Mouse (Mus musculus): ENCODE measurements around the gene Rpl15. TPM values are rescaled to one million over a fixed set of nuclear protein-coding genes. Genes with fewer than 3 reads are reported as not detected.
A peak's percentile ranks its signal among the peaks of the same experiment; 100 is the strongest.

Rpl15 gene
- total RNA-seq (2017): 1,684 and 2,567 TPM in 2 replicates

DNA sequence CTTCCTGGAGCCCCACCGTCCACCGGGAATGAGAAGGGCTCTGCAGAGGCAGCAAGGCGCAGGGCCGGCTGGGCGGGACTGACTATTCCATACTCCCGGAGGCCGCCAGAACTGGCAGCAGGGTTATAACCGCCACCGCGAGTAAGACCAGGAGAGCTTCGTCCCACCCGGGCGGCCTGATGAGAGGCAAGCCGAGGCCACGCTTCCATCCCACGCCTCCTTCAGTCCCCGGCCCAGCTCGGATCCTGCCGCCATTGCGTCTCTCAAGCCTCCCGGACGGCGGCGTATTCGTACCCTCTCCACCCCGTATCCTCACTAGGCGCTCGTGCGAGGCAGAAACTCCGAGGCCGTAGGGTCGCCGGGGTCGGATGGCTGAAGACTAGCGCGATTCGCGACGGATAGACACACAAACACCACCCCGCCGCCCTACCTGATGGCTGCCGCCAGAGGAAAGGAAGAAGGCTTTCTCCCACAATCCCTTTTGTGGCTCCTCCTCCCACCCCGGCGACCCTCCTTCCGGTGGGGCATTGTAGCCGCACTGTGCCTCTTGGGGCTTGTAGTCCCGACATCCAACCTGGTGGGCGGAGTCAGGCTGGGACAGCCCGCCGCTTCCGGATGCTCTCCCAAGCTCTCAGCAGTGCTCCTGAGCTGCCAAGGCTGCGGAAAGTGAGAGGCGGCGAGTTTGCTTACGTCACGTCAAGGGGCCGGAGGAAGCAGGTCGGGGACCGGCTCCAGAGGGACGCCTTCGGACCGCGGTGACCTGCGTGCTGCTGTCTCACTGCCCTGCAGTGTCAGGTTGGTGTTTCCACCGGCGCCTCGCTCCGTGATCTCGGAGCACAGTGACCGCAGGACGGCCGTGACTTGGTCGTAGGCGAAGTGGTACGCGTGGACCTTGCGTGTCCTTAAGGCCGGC lies at the start of gene Rpl15, which contains the start of gene Nkiras1:
Rpl15 (minus strand) TSS at position 863 of the 913 bp plus-strand sequence.
Nkiras1 (plus strand) TSS at position 608 of the 913 bp plus-strand sequence.
- peak; percentile 97 for ATAC-seq (replicated peaks in 1 of 2; ENCODE audit: insufficient read depth in 1 of 2, low FRiP score in 2 of 2, low TSS enrichment in 1 of 2, low read depth in 1 of 2, poor library complexity in 2 of 2, severe bottlenecking in 2 of 2)

DNA sequence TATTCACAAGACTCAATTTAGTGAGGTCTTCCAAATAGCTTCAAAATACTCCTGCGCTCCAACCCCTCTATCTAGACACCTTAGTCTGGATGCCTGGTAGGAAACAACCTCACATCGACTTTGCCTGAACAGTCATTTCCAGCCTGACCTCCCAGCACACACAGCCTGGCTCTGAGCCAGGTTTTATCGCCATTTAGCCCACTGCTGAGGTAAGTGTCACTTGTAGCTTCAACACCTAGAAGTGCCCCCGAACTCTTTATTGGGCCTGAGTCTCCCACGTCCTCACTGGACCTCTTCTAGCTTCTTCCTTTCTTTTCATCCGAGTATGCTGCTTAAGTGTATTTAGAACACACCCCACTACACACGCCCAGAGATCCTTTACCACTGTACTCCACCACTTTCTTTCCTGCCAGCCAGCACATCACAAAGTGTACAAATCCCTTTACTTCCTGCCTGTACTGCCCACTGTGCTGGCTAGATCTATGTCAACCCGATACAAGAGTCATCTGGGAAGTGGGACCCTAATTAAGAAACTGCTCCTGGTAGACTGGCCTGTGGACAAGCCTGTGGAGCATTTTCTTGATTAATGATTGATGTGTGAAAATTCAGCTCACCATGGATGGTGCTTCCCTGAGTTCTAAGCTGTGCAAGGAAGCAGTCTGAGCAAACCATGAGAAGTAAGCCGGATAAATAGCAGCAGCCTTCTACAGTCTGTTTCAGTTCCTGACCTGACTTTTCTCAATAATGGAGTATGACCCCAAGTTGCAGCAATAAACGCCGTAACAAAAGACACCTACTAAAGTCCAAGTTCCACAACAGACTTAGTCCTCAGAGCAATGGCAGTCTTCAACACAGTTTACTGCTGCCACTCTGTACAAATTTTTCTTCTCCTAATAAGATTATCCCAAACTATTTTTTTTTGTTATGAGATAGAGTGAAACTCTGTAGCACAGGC lies 46.5 kb upstream of the Rpl15 start:
- ATAC-seq (replicated peaks in 1 of 2; ENCODE audit: insufficient read depth in 1 of 2, low FRiP score in 2 of 2, low TSS enrichment in 1 of 2, low read depth in 1 of 2, poor library complexity in 2 of 2, severe bottlenecking in 2 of 2): peak in 1 of 2 experiments; percentile 29; a peak in 2 of 4 replicates

DNA sequence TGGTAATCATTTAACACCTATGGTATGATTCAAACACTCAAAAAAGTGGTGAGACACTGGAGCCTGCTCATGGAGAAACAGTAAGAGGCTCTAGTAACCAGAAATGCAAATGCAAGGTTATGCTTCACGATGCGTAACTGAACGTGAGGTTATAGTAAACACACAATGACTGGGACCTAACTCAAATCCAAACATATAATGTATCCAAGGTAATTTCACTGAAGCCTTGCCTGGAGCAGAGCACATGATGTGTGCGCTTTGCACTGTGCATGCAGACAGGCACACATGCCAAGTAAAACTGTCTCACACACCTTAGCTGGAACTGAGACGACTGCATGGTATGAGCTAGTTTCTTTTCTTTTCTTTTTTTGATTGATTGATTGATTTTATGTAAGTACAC lies 33.0 kb upstream of the Rpl15 start:
- no peak for ATAC-seq (replicated peaks in 1 of 2; ENCODE audit: insufficient read depth in 1 of 2, low FRiP score in 2 of 2, low TSS enrichment in 1 of 2, low read depth in 1 of 2, poor library complexity in 2 of 2, severe bottlenecking in 2 of 2)

DNA sequence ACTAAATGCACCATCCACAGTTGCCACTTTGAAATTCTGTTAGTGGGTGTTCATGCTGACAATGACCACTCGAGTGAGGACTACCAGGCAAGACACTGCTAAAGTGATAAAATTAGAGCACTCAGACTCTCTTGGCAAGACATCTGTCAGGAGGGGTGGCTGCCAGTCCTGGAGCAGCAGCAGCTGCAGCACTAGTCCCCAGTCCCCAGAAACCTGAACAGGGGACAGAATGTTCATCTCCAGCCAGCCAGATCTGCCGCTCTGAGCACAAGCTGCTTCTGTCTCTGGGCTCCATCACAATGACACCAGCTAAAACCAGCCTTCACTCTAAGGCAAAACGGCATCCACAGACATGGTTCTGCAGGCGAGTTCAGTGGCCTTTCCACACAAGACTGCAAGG lies 32.1 kb upstream of the Rpl15 start:
- ATAC-seq (replicated peaks in 1 of 2; ENCODE audit: insufficient read depth in 1 of 2, low FRiP score in 2 of 2, low TSS enrichment in 1 of 2, low read depth in 1 of 2, poor library complexity in 2 of 2, severe bottlenecking in 2 of 2): no peak

DNA sequence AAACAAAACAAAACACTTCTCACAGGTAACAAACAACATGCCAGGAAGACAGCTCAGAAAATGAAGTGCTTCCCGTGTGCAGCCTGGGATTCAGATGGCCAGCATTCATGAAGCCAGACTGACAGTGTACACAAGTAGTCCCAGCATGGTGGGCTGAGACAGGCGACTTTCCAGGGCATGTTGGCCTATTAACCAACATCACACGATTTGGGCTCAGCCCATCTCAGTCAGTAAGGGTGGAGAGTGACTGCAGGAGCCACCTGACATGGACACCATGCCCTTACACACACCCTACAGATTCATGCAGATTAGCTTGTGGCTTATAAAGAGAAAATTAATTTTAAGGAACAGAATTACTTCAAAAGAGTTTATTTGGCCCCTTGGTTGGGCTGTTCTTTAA lies 31.6 kb upstream of the Rpl15 start:
- no peak for ATAC-seq (replicated peaks in 1 of 2; ENCODE audit: insufficient read depth in 1 of 2, low FRiP score in 2 of 2, low TSS enrichment in 1 of 2, low read depth in 1 of 2, poor library complexity in 2 of 2, severe bottlenecking in 2 of 2)

DNA sequence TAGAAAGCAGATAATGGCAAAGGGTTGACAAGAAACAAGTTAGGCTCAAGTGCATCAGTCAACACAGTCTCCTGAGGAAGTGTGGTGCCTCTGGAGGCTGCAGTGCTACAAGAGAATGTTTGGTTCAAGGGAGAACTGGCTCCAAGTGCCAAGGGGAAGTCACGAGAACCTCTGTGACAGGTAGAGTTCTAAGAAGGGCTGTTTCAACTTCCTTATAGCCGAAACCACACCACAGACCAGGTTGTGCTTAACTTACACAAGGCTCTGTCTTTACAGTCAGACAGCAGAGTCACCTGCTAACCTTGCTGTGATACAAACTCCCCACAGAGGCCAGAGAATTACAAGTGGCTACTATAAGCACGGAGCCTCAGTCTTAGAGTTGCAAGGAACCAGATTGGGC lies 30.4 kb upstream of the Rpl15 start:
- ATAC-seq (replicated peaks in 1 of 2; ENCODE audit: insufficient read depth in 1 of 2, low FRiP score in 2 of 2, low TSS enrichment in 1 of 2, low read depth in 1 of 2, poor library complexity in 2 of 2, severe bottlenecking in 2 of 2): peak; percentile 97

DNA sequence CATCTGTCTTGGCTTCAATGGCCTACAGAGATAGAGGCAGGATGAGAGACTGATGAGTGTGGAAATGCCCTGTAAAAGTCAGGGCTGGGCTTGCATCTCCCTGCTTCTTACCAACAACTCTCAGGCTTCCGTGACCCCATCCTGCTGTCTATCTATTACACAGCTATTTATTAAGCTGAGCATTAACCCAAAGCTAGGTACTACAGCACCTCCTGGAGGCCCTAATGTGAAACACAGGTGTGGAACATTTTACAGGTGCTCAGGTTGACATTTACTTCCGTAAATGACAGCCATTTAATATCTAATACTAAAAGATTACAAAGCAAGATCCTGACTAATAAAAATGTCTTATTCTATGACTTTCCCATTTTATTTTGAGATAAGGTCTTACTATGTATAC lies 29.5 kb upstream of the Rpl15 start:
- ATAC-seq (replicated peaks in 1 of 2; ENCODE audit: insufficient read depth in 1 of 2, low FRiP score in 2 of 2, low TSS enrichment in 1 of 2, low read depth in 1 of 2, poor library complexity in 2 of 2, severe bottlenecking in 2 of 2): no peak

DNA sequence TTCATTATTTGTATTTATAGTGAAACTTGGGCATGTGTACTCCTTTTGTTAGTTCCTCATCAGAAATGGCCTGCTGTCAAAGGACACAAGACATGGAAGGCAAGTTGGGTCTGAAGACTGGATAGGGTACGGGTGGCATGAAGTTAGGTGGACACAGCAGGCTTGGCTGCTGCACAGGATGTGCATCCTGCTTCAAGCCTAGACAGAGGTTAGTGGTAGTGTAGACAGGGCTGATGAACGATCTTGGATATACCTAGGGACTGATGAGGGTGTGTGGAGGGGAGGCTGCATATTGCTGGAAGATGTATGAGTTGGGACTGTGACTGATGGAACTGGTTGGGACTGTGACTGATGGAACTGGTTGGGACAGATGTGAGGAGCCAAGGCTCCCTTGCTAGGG lies 27.7 kb upstream of the Rpl15 start:
- ATAC-seq (replicated peaks in 1 of 2; ENCODE audit: insufficient read depth in 1 of 2, low FRiP score in 2 of 2, low TSS enrichment in 1 of 2, low read depth in 1 of 2, poor library complexity in 2 of 2, severe bottlenecking in 2 of 2): no peak

DNA sequence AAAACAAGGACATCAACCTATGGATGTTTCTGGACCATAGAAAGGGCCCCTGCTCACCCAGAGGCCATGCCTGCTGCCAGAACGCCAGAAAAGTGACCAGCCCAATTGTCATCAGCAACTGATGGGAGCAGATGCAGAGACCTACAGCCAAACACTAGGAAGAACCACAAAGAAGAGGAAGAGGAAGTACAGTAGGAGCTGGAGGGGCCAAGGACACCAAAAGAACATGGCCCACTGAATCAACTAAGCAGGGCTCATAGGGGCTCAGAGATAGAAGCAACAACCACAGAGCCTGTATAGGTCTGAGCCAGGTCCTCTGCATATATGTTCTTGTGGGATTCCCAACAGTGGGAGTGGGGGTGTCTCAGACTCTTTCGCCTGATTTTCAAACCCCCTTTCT lies 26.2 kb upstream of the Rpl15 start:
- ATAC-seq (replicated peaks in 1 of 2; ENCODE audit: insufficient read depth in 1 of 2, low FRiP score in 2 of 2, low TSS enrichment in 1 of 2, low read depth in 1 of 2, poor library complexity in 2 of 2, severe bottlenecking in 2 of 2): 0 out of 4 replicates have a peak, but pooled peaks of 1 of the 2 experiments have one; percentile 18

DNA sequence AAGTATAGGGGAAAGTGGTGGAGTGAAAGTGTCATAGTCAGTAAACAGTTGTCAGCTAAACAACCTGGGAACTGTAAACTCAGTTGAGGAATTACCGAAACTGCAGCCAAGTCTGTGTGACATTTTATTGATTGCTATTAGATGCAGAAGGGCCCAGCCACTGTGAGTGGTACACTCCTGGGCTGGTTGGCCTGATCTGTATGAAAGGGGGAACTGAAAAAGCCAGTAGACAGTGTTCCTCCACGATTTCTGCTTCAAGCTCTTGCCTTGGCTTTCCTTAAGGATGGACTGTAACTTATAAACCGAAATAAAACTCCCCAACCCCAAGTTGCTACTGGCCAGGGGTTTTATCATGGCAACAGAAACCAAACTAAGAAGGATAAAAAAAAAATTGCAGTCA lies 21.4 kb upstream of the Rpl15 start:
- ATAC-seq (replicated peaks in 1 of 2; ENCODE audit: insufficient read depth in 1 of 2, low FRiP score in 2 of 2, low TSS enrichment in 1 of 2, low read depth in 1 of 2, poor library complexity in 2 of 2, severe bottlenecking in 2 of 2): no peak

DNA sequence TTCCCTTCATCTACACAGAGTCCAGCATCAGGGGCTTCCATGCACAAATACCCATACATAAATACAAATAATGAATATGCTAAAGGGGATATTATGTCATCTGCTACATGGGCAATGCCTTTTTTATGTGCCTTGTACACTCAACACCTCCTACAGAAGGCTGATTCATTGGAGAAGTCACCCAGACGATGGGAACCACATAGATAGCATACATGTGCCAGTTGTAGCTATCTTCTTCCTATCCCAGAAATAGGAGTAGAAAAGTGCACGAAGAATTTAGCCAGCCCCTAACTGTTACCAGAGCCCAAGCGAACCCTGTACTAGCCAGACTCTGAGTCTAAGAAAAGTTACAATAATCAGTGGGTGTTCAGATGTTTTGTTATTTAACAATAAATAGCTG lies 20.9 kb upstream of the Rpl15 start:
- no peak for ATAC-seq (replicated peaks in 1 of 2; ENCODE audit: insufficient read depth in 1 of 2, low FRiP score in 2 of 2, low TSS enrichment in 1 of 2, low read depth in 1 of 2, poor library complexity in 2 of 2, severe bottlenecking in 2 of 2)

DNA sequence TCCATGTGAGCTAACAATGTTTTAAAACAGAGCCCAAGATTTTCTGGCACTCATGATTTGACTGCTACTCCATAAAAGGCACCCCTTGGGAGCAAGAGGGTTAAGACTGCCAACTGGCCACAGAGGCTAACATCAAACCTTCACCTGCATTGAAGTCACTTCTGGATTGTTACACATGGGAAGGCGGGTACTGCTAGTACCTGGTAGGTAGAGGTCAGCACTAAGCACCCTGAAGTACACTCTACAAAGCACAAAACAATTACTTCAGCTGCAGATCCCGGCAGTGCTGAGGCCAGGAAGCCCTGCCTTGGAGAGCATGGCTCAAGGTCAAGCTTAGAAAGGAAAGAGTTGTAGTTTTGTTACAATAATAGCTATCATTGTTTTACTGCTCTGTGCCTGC lies 16.2 kb upstream of the Rpl15 start:
- no peak for ATAC-seq (replicated peaks in 1 of 2; ENCODE audit: insufficient read depth in 1 of 2, low FRiP score in 2 of 2, low TSS enrichment in 1 of 2, low read depth in 1 of 2, poor library complexity in 2 of 2, severe bottlenecking in 2 of 2)

DNA sequence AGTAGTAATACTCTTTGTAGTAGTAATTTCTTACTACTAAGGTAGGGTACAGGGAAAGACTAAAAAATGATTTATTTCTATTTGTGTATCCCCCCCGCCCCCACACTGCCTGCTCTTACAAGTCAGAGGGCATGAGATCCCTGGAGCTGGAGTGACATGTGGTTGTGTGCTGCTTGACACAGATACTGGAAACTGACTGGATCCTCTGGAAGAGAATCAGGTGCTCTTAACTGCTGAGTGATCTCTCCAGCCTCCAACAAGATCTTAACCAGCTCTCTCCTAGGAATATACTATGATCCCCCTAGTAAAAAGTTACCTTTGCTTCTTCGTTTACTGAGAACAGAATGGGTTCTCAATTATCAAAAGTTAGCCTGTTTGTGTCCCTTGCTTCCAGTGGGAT lies 15.2 kb upstream of the Rpl15 start:
- ATAC-seq (replicated peaks in 1 of 2; ENCODE audit: insufficient read depth in 1 of 2, low FRiP score in 2 of 2, low TSS enrichment in 1 of 2, low read depth in 1 of 2, poor library complexity in 2 of 2, severe bottlenecking in 2 of 2): no peak

DNA sequence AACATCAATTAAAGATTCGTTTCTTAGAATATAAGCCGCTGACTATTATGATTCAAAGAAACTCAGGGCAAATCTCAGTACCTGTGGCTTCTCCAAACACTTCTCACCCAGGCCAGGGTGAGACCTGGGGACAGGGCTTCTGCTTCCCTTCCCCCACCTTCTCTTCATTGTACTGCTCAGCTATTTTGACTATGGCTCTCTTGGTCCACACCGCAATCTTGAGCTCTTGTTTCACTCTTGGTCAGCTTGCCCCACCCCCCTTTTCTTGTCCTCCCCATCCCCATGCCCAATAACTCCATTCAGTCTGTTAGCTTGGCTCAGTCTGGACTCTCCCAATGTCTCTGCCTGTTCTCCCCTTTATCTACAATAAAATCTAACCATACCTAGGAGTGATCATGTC lies 14.3 kb upstream of the Rpl15 start:
- no peak for ATAC-seq (replicated peaks in 1 of 2; ENCODE audit: insufficient read depth in 1 of 2, low FRiP score in 2 of 2, low TSS enrichment in 1 of 2, low read depth in 1 of 2, poor library complexity in 2 of 2, severe bottlenecking in 2 of 2)

DNA sequence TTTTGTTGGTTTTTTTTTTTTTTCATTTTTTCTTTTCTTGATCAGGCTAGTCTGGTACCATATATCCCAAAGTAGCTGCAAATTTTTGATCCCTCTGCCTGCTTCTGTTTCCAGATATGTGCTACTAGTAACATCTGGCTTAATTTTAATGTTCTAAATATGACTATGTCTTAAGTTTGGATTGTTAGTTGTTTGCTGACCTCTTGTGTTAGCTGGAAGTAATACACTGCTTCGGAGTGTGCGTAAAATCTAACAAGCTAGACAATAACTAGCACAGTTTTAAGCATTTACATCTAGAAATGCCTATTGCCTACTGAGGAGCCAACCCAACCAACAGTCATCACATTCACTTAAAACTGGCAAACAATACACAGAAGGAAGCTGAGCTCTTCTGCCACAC lies 13.4 kb upstream of the Rpl15 start:
- peak; percentile 59 to 69; a peak in 3 of 4 replicates for ATAC-seq (replicated peaks in 1 of 2; ENCODE audit: insufficient read depth in 1 of 2, low FRiP score in 2 of 2, low TSS enrichment in 1 of 2, low read depth in 1 of 2, poor library complexity in 2 of 2, severe bottlenecking in 2 of 2)

DNA sequence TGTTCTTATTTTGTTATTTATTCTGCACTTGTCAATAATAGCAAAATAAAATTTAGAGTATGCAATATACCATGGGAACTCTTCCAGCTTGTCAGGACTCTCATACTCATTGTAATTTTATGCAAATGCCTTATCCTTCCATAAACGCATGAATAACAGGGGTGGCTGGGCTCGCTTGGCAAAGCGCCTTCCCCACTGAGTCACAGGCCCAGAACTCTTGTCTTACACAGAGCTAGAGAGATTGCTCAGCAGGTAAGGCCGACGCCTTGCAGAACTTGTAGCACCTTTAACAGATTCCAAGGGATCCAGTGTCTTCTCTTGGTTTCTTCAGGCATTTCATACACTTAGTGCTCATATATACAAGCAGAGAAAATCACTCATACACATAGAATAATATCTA lies 9.2 kb upstream of the Rpl15 start:
- ATAC-seq (replicated peaks in 1 of 2; ENCODE audit: insufficient read depth in 1 of 2, low FRiP score in 2 of 2, low TSS enrichment in 1 of 2, low read depth in 1 of 2, poor library complexity in 2 of 2, severe bottlenecking in 2 of 2): no peak

DNA sequence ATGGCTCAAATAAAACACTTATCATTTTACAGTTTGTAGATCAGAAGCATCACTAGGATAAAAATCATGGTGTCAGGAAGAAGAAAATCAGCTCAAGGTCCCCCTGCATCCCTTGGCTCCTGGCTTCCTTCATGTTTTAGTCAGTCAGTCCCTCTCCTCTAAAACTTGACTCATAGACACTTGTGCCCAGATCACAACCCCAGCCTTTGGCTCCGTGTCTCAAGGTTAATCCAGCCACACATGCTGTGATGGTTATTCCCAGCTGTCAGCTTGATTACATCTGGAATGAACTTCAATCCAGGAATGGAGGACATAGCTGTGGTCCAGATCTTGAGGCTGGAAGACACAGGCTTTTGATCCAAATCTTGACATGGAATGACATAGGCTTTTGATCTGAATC lies 3.3 kb upstream of the Rpl15 start:
- ATAC-seq (replicated peaks in 1 of 2; ENCODE audit: insufficient read depth in 1 of 2, low FRiP score in 2 of 2, low TSS enrichment in 1 of 2, low read depth in 1 of 2, poor library complexity in 2 of 2, severe bottlenecking in 2 of 2): no peak

DNA sequence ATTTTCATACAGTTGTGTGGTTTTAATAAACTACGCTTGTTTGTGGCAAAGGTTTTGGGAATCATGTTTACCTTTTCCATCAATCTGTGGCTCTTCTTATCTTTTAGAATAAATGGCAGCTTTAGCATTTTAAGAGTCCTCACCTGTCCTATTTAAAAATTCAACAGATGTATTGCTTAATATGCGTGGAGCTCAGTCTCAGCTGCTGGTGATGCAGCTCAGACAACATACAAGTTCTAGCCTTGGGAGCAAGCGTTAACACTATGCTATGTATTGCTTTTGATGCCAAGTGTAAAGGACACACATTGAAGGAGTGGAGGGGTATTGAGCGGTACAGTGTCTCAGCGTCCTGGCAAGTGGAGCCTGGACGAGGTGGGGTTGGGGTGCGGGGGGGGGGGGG lies 475 bp upstream of the Rpl15 start:
- ATAC-seq (replicated peaks in 1 of 2; ENCODE audit: insufficient read depth in 1 of 2, low FRiP score in 2 of 2, low TSS enrichment in 1 of 2, low read depth in 1 of 2, poor library complexity in 2 of 2, severe bottlenecking in 2 of 2): no peak

Measured in hematopoietic stem cell, adult 5-6 weeks (primary cell).